Mouse (Mus musculus) lung, embryonic 16.5 days (tissue): Measurements from ENCODE around the gene S100pbp. TPM values are rescaled to one million over a fixed set of nuclear protein-coding genes. Genes with fewer than 3 reads are reported as not detected.

Source experiments
- ATAC-seq: fragments of 200-750 bp; cut with Nextera tagmentation; 2 replicates; pipeline ENCODE4 v1.8.0; 2017; ENCODE audit warnings: low read depth, mild to moderate bottlenecking, moderate library complexity
- H3K27ac ChIP-seq: fragments of 300-500 bp; sonication (generic); 2 replicates; pipeline ENCODE4 v1.5.1; 2014; ENCODE audit warnings: mild to moderate bottlenecking, control low read depth, low read length
- H3K27me3 ChIP-seq: fragments of 300-500 bp; sonication (generic); 2 replicates; pipeline ENCODE4 v1.6.1; 2014; ENCODE audit warnings: low read depth, low read length, mixed read lengths; ENCODE audit not compliant: control insufficient read depth, insufficient read depth
- H3K36me3 ChIP-seq: fragments of 300-500 bp; sonication (generic); 2 replicates; pipeline ENCODE4 v1.6.1; 2014; ENCODE audit warnings: low read length; ENCODE audit not compliant: control insufficient read depth, insufficient read depth
- H3K4me1 ChIP-seq: fragments of 300-500 bp; sonication (generic); replicated peaks from 2 replicates; pipeline ENCODE4 v1.6.1; 2014; ENCODE audit warnings: low read length, mixed read lengths; ENCODE audit not compliant: control insufficient read depth, insufficient read depth
- H3K4me2 ChIP-seq: fragments of 300-500 bp; sonication (generic); 2 replicates; pipeline ENCODE4 v1.6.1; 2014; ENCODE audit warnings: low read depth, low read length, control low read depth
- H3K4me3 ChIP-seq: fragments of 300-500 bp; sonication (generic); 2 replicates; pipeline ENCODE4 v1.5.1; 2014; ENCODE audit warnings: mild to moderate bottlenecking, low read length, control low read depth
- H3K9ac ChIP-seq: fragments of 300-500 bp; sonication (generic); 2 replicates; pipeline ENCODE4 v1.6.1; 2014; ENCODE audit warnings: low read length, control low read depth
- H3K9me3 ChIP-seq: fragments of 300-500 bp; sonication (generic); 2 replicates; pipeline ENCODE4 v1.6.1; 2016; ENCODE audit warnings: low read length; ENCODE audit not compliant: control insufficient read depth
- WGBS: fragments of 180-500 bp; shearing (Covaris S2); extraction: QIAGEN DNeasy Blood & Tissue Kit; methylation state at CpG from one replicate; pipeline ENCODE4 v1.1.7; 2014; 5-methylcytosine and 5-hydroxymethylcytosine counted together
- polyA plus RNA-seq: library from polyadenylated mRNA; unstranded; fragments of >200 nt; fragmentation: Nextera tagmentation; extraction: Ambion mirVana; gene quantifications from 2 replicates; pipeline ENCODE4 v1.2.1, GENCODE M21; 2015

The S100pbp gene
- polyA plus RNA-seq, 1 experiment from 2014 or later, result 15.8 TPM

GRCm38 (mm10) chr4:129206792-129207191, 17.3 kb upstream of the S100pbp start:
- 36% methylated on average over 8 of the region's 8 CpGs for WGBS
- no peaks in the 10 kb centered on the region for H3K27me3 ChIP-seq
- peaks cover 59% of the 10 kb centered on the region for H3K36me3 ChIP-seq
- ATAC-seq, result no peak
- H3K9ac ChIP-seq, result no peak overlapping the region
- no peak overlapping the region for H3K4me2 ChIP-seq
- no peak overlapping the region for H3K4me3 ChIP-seq
- no peaks in the 10 kb centered on the region for H3K9me3 ChIP-seq
- H3K27ac ChIP-seq, result no peak overlapping the region
- H3K4me1 ChIP-seq, result no peaks in the 10 kb centered on the region

- no peaks in the 10 kb centered on the region for H3K9me3 ChIP-seq
- H3K4me1 ChIP-seq, result no peaks in the 10 kb centered on the region
- no peak overlapping the region for H3K27ac ChIP-seq
- H3K9ac ChIP-seq, result no peak overlapping the region
- no peaks in the 10 kb centered on the region for H3K27me3 ChIP-seq
- WGBS, result 86% methylated on average over 10 of the region's 10 CpGs
- no peak for ATAC-seq
- no peak overlapping the region for H3K4me3 ChIP-seq
- peaks cover 58% of the 10 kb centered on the region for H3K36me3 ChIP-seq
- no peak overlapping the region for H3K4me2 ChIP-seq
Measured at GRCm38 (mm10) chr4:129204655-129205054, 15.1 kb upstream of the S100pbp start.

GRCm38 (mm10) chr4:129197514-129197913, 8.0 kb upstream of the S100pbp start:
- no peaks in the 10 kb centered on the region for H3K27me3 ChIP-seq
- H3K4me2 ChIP-seq, result no peak overlapping the region
- no peak for ATAC-seq
- 96% methylated on average over 6 of the region's 6 CpGs for WGBS
- H3K9me3 ChIP-seq, result no peaks in the 10 kb centered on the region
- H3K36me3 ChIP-seq, result peaks cover 30% of the 10 kb centered on the region
- no peak overlapping the region for H3K4me3 ChIP-seq
- no peaks in the 10 kb centered on the region for H3K4me1 ChIP-seq
- H3K27ac ChIP-seq, result no peak overlapping the region
- H3K9ac ChIP-seq, result no peak overlapping the region

DNA sequence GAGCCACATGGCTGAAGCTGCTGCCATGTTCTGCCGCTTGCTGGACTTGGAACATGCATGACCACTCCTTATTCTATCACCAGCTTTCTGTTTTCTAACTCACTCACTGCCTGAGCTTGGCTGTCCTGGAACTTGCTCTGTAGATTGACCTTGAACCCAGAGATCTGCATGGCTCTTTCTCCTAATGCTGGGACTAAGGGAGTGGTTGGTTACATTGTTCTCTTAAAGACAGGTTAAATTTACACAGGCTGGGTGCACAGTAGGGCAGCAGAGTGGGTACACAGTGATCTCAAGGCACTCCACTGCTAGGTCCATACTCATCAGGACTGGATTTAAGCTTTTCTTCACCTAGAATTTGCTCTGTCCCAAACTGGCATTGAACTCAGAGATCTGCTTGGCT, 4.8 kb upstream of the S100pbp start:
- peaks cover 12% of the 10 kb centered on the region for H3K4me1 ChIP-seq
- no peaks in the 10 kb centered on the region for H3K27me3 ChIP-seq
- ATAC-seq, result no peak
- no peak overlapping the region for H3K27ac ChIP-seq
- H3K36me3 ChIP-seq, result peaks cover 15% of the 10 kb centered on the region
- no peak overlapping the region for H3K4me3 ChIP-seq
- no peak overlapping the region for H3K4me2 ChIP-seq
- H3K9me3 ChIP-seq, result no peaks in the 10 kb centered on the region
- no peak overlapping the region for H3K9ac ChIP-seq
- WGBS, result 97% methylated on average over 1 of the region's 1 CpGs

GRCm38 (mm10) chr4:129191691-129192090, 2.2 kb upstream of the S100pbp start:
- Histone ChIP-seq H3K4me3 (no peak overlapping the region), H3K27me3 (no peaks in the 10 kb centered on the region), H3K9me3 (no peaks in the 10 kb centered on the region), H3K27ac (no peak overlapping the region), H3K9ac (no peak overlapping the region), H3K36me3 (no peaks in the 10 kb centered on the region), H3K4me1 (peaks cover 21% of the 10 kb centered on the region), H3K4me2 (no peak overlapping the region)
- no peak for ATAC-seq
- 73% methylated on average over 5 of the region's 5 CpGs for WGBS

GRCm38 (mm10) chr4:129190538-129190937, 1.0 kb upstream of the S100pbp start:
- no peaks in the 10 kb centered on the region for H3K36me3 ChIP-seq
- peak overlapping the region; percentile 78 for H3K9ac ChIP-seq
- no peaks in the 10 kb centered on the region for H3K9me3 ChIP-seq
- WGBS, result 1% methylated on average over 12 of the region's 12 CpGs
- H3K4me1 ChIP-seq, result peaks cover 21% of the 10 kb centered on the region
- ATAC-seq, result no peak
- H3K4me3 ChIP-seq, result peak overlapping the region; percentile 78
- H3K27me3 ChIP-seq, result no peaks in the 10 kb centered on the region
- peak overlapping the region; percentile 67 for H3K27ac ChIP-seq
- peak overlapping the region; percentile 81 for H3K4me2 ChIP-seq

DNA sequence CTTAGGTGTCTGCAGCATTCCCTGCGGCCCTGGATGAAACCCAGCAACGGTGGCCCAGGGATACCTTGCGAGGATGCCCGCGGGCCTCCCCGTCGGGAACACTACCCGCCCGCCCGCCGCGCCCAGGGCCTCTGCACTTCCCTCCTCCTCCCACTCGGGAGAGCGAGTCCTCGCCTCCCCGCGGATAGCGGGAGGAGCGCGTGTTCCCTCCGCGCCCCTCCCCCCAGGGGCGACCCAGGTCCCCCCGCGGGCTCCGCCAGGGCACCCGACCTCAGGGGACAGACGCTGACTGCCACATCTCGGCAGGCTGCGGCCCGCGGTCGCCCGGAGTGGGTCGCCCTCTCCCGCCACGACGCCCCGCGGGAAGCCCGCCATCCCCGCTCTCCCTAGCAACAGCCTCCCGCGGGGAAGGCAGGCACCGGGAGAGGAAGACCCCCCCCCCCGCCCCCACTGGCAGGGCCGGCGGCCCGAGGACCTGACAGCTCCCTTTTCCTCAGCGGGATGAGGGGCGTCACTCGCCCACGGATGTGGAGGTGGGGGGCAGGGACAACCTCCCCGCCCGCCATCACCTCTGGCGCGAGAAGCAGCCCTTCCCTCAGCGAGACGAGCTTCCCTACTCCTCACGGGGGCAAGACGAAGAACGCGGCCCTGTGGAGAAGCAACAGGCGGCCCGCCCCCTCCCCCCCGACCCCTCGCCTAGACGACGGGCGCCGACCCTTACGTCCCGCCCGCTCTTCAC, 555 bp downstream of the S100pbp start:
- Histone ChIP-seq H3K27me3 (no peaks in the 10 kb centered on the region), H3K36me3 (no peaks in the 10 kb centered on the region), H3K27ac (peak overlapping the region; percentile 86), H3K4me2 (peak overlapping the region; percentile 82), H3K4me1 (peaks cover 21% of the 10 kb centered on the region), H3K4me3 (peak overlapping the region; percentile 78), H3K9me3 (no peaks in the 10 kb centered on the region), H3K9ac (peak overlapping the region; percentile 88)
- ATAC-seq, result peak; percentile 55
- 0% methylated on average over 51 of the region's 74 CpGs for WGBS

- H3K27me3 ChIP-seq, result no peaks in the 10 kb centered on the region
- H3K27ac ChIP-seq, result peak overlapping the region; percentile 86
- no peak for ATAC-seq
- H3K9me3 ChIP-seq, result no peaks in the 10 kb centered on the region
- H3K36me3 ChIP-seq, result no peaks in the 10 kb centered on the region
- H3K4me1 ChIP-seq, result peaks cover 21% of the 10 kb centered on the region
- peak overlapping the region; percentile 82 for H3K4me2 ChIP-seq
- 37% methylated on average over 5 of the region's 5 CpGs for WGBS
- peak overlapping the region; percentile 78 for H3K4me3 ChIP-seq
- peak overlapping the region; percentile 88 for H3K9ac ChIP-seq
Measured at GRCm38 (mm10) chr4:129188041-129188659, 1.4 kb downstream of the S100pbp start.

GRCm38 (mm10) chr4:129179560-129179959, 10.0 kb downstream of the S100pbp start:
- peaks cover 20% of the 10 kb centered on the region for H3K36me3 ChIP-seq
- WGBS, result 62% methylated on average over 1 of the region's 1 CpGs
- H3K27ac ChIP-seq, result no peak overlapping the region
- H3K9me3 ChIP-seq, result no peaks in the 10 kb centered on the region
- no peak for ATAC-seq
- no peak overlapping the region for H3K4me3 ChIP-seq
- no peaks in the 10 kb centered on the region for H3K4me1 ChIP-seq
- H3K9ac ChIP-seq, result no peak overlapping the region
- H3K27me3 ChIP-seq, result no peaks in the 10 kb centered on the region
- H3K4me2 ChIP-seq, result no peak overlapping the region
